ENCODE assay signal across 8 mouse cellular contexts in the genomic region with DNA sequence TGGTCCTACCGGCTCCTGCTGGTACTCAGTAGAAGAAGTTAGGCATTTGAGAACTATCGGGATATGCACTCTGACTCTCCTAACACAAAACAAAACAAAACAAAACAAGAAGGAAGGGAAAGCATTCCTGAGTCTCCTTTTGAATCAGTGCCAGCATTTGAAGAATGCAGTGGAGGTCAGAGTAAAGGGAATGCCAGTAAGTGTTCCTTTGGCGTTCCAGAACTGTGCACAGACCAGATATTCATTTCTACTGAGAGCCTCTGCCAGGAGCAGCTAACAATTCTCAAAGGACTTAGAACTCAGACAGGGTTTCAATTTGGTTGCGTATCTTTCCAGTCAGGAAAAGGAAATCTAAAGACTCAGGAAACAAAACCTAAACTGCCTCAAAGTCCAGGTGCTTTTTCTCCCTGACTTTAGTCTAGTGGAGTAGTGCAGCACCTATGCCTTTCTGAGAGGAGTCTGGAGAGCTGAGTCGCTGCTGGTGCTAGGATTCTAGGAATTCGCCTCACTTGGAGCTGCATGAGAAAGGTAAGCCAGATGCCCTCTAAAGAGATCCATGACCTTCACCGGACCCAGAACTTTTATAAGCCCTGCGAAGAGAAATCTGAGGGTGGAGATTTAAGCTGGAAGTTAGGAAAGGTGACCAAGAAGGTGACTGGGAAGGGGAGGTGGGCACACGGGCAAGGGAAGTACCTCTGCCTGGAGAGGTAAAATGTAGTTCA. TPM values are rescaled to one million over a fixed set of nuclear protein-coding genes. Genes with fewer than 3 reads are reported as not detected.
DNase-seq lines count a peak whose midpoint lies in the region; ATAC-seq and TF ChIP-seq lines count a peak whose summit lies in the region.

Gene Plscr2, plus strand, starts transcription at position 117 of the 722 bp plus-strand sequence.

- H3K27ac ChIP-seq in stomach, embryonic 14.5 days (ENCODE audit: low read length) = peak within 1 kb of the TSS; percentile 15; the same call in 1 of the 2 replicates
- H3K27ac ChIP-seq in stomach, postnatal 0 days (replicated peaks) = no peak within 1 kb of the TSS
- H3K27ac ChIP-seq in midbrain, postnatal 0 days (ENCODE audit: low read depth, low read length) = no peak within 1 kb of the TSS

- H3K4me1 ChIP-seq in stomach, embryonic 14.5 days (ENCODE audit: control insufficient read depth, insufficient read depth, low read length) = peaks cover 13% of the 10 kb centered on the region
- H3K4me1 ChIP-seq in stomach, postnatal 0 days (replicated peaks; ENCODE audit: control insufficient read depth, insufficient read depth) = no peaks in the 10 kb centered on the region
- H3K4me1 ChIP-seq in midbrain, postnatal 0 days (ENCODE audit: insufficient read depth, low read length) = no peaks in the 10 kb centered on the region

- TF ChIP-seq CTCF in stomach, postnatal 0 days (IDR thresholded peaks at IDR 0.05; ENCODE audit: low read depth) = no peak
- no peak for TF ChIP-seq CTCF in midbrain, postnatal 0 days (IDR thresholded peaks at IDR 0.05)

- TF ChIP-seq EP300 in stomach, postnatal 0 days (optimal IDR thresholded peaks at IDR 0.05) = no peak

- no peak within 1 kb of the TSS for H3K4me2 ChIP-seq in stomach, embryonic 14.5 days (replicated peaks; ENCODE audit: low read depth, low read length)
- no peak within 1 kb of the TSS for H3K4me2 ChIP-seq in stomach, postnatal 0 days (replicated peaks; ENCODE audit: low read depth)
- H3K4me2 ChIP-seq in midbrain, postnatal 0 days (ENCODE audit: low read depth, low read length, poor library complexity, severe bottlenecking) = no peak within 1 kb of the TSS

- H3K4me3 ChIP-seq in stomach, embryonic 14.5 days (ENCODE audit: low read depth, low read length) = no peak within 1 kb of the TSS
- H3K4me3 ChIP-seq in stomach, postnatal 0 days (ENCODE audit: low read depth, low read length) = no peak within 1 kb of the TSS
- no peak within 1 kb of the TSS for H3K4me3 ChIP-seq in midbrain, postnatal 0 days (ENCODE audit: low read depth, low read length)

- H3K9me3 ChIP-seq in stomach, embryonic 14.5 days (ENCODE audit: control insufficient read depth, low read depth, low read length) = no peaks in the 10 kb centered on the region
- H3K9me3 ChIP-seq in stomach, postnatal 0 days (ENCODE audit: control insufficient read depth, low read length) = no peaks in the 10 kb centered on the region
- H3K9me3 ChIP-seq in midbrain, postnatal 0 days (ENCODE audit: low read length) = no peaks in the 10 kb centered on the region

- H3K9ac ChIP-seq in stomach, embryonic 14.5 days (replicated peaks; ENCODE audit: low read depth, low read length) = no peak within 1 kb of the TSS
- no peak within 1 kb of the TSS for H3K9ac ChIP-seq in stomach, postnatal 0 days (ENCODE audit: low read length)
- H3K9ac ChIP-seq in midbrain, postnatal 0 days (replicated peaks; ENCODE audit: low read length, poor library complexity, severe bottlenecking) = no peak within 1 kb of the TSS

- whole genome bisulfite sequencing in stomach, embryonic 14.5 days = 54% methylated on average over 9 of the region's 9 CpGs
- 56% methylated on average over 9 of the region's 9 CpGs for WGBS in stomach, postnatal 0 days
- WGBS in midbrain, postnatal 0 days = 73% methylated on average over 9 of the region's 9 CpGs

- peaks cover 1% of the 10 kb centered on the region; the same call in 1 of the 2 replicates for H3K36me3 ChIP-seq in stomach, embryonic 14.5 days (ENCODE audit: control insufficient read depth, insufficient read depth, low read length)
- H3K36me3 ChIP-seq in stomach, postnatal 0 days (ENCODE audit: control insufficient read depth, insufficient read depth, low read length) = no peaks in the 10 kb centered on the region
- no peaks in the 10 kb centered on the region for H3K36me3 ChIP-seq in midbrain, postnatal 0 days (ENCODE audit: insufficient read depth, low read length)

- no peak for DNase-seq in stomach, postnatal 0 days (ENCODE audit: low spot score)
- peak; percentile 73 to 79 for DNase-seq in heart, adult 9 months (ENCODE audit: low spot score in 2 of 2)
- peak; percentile 75 to 93 for DNase-seq in kidney, postnatal 36 days
- DNase-seq in urinary bladder, postnatal 25 days (ENCODE audit: low spot score) = no peak
- DNase-seq in midbrain, postnatal 0 days (ENCODE audit: low spot score) = no peak
- DNase-seq in thymus, postnatal 25 days = no peak
- DNase-seq in embryo, embryonic 9.5 days (ENCODE audit: extremely low spot score) = no peak

- ATAC-seq in stomach, embryonic 14.5 days (ENCODE audit: insufficient number of reproducible peaks, insufficient read depth, low FRiP score, low read depth) = no peak
- ATAC-seq in stomach, postnatal 0 days (ENCODE audit: low FRiP score, low TSS enrichment) = no peak
- no peak for ATAC-seq in midbrain, postnatal 0 days (ENCODE audit: low FRiP score)

- no peaks in the 10 kb centered on the region for H3K27me3 ChIP-seq in stomach, embryonic 14.5 days (ENCODE audit: control insufficient read depth, insufficient read depth, low read length)
- H3K27me3 ChIP-seq in stomach, postnatal 0 days (ENCODE audit: control insufficient read depth, insufficient read depth, low read length) = no peaks in the 10 kb centered on the region
- H3K27me3 ChIP-seq in midbrain, postnatal 0 days (ENCODE audit: insufficient read depth, low read length) = no peaks in the 10 kb centered on the region

RNA-seq across cellular contexts. Expression of gene Plscr2, which starts in this region (rescaled TPM):
- 0.98 and 1.1 TPM in 2 replicates for polyA plus RNA-seq in stomach, embryonic 14.5 days (2014; fragmentation: Nextera tagmentation; extraction: Ambion mirVana)
- polyA plus RNA-seq in stomach, postnatal 0 days (2015; fragmentation: Nextera tagmentation; extraction: Ambion mirVana) = 1.8 and 2.4 TPM in 2 replicates
- 1.9 TPM in 2 replicates for total RNA-seq in midbrain, postnatal 0 days (2014; rRNA removed)
- 1.5 and 1.8 TPM in 2 replicates for polyA plus RNA-seq in midbrain, postnatal 0 days (2015; fragmentation: Nextera tagmentation; extraction: Ambion mirVana)

Comparison
In these comparisons a context has a peak if more than half of its experiments do, and no peak if none do; other contexts are left out.
1. DNase-seq: peak in heart, adult 9 months (2 of 2) and kidney, postnatal 36 days (2 of 2); none in stomach, postnatal 0 days (single experiment), urinary bladder, postnatal 25 days (single experiment), midbrain, postnatal 0 days (single experiment), thymus, postnatal 25 days (single experiment) and embryo, embryonic 9.5 days (single experiment).